Mouse (Mus musculus) mouse trophoblast stem cell (cell line): Measurements from ENCODE around the gene Opn1sw.
"Not testable (repeated sequence)": the region's sequence is repeated elsewhere in the genome, so short reads cannot be mapped to it uniquely, and the experiment has no call there.

Experiments
- in situ Hi-C, 2 experiments: fragments of 300-500 bp; cut with MseI, MboI; formaldehyde crosslinking; loops; 2 replicates in 1 of 2; 3 replicates in 1 of 2; pipeline ENCODE4 v1.15.1; 2025

Gene Opn1sw

DNA sequence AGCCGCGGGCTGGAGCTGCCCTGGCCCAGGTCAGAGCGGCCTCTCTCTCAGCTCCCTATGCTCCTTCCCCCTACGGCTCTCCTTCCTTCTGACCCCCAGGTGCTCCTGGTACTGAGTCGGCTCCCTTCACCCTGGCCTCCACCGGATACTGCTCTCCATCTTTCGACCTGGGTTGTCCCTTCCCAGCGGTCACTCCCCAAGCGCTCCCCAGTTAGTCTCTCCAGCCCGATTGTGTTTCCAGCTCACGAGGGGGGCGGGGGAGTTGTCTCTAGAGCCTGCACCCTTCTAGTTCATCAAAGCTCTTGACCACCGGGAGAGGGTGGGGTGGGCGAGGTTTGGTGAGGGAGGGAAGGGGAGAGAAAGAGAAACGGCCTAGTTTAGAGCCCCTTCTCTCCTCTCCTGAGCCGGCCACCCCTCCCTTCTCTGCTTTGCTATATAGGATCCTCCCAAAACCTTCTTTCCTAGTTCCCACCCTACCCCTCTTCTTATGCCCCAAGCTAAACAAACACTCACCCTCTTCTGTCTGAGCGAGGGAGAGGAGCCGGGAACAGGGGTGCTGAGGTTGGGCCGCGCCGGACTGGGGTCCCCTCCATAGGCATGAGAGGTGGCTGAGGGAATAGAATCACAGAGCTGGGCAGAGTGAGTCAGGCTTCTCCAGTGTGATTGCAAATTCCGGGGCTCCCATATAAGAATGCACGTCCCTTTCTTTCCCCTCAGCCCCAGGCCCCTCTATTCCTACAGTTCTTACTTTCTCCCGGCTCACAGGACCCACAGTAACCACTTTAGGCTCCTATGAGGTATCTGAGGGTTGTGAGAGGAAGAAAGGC is 8.7 kb upstream of the Opn1sw start:
- in situ Hi-C loops: no loop called here

DNA sequence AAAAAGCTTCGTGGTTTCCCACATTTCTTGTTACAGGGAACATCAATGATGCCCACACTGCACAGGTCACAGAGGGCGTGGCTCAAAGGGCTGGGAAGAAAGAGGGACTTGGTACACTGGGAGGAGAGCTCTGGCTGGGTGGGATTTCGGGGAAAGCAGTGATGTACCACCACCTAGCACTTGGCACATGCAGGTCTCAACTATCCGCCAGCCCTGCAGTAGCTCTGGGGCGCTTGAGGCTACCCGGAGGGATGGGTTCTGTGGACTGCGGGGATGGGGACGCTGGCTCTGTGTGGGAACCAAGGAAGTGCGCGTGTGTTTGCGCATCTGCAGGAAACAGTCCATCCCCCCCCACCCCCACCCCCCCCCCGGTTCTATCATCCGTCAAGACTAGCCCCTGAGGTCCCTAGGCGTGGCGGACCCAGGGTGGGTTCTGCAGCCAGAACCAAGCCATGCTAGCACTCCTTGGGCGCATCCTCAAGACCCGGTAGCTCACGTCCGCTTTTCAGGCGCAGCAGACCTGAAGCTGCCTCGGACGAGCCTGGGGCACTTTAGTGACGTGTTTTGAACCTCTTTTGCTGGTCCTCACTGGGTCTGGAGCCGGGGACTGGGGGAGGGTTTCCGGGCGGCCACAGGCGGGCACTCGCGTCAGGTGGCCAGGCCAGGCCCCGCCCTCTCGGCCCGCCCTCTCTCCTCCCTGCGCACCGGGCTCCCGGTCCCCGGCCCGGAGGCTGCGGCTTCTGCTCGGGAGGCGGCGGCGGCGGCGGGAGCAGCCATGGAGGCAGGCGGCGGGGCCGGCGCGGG is 7.8 kb upstream of the Opn1sw start, which contains the start of gene Ccdc136:
TSS of gene Ccdc136 (plus strand) at position 400 of the 804 bp plus-strand sequence.
- in situ Hi-C loops: no loop called here

DNA sequence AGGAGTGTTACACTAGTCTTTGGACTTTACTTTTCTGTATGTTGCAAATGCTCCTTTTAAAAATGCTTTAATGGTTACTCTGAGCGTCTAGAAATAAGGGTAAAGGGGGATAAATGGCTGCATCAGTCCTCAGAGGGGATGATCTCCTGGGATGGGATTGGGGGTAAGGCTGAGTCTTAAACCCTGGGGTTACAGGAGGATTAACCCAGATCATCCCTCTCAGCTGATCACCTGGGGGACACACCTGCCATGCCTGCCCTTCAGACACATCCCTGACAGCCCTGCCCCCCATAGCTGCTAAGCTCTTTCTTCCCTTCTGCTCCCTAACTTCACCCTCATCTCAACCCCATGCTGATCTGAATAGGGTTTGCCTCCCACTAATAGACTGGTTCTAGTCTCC is 6.0 kb upstream of the Opn1sw start:
- in situ Hi-C loops: no loop called here

DNA sequence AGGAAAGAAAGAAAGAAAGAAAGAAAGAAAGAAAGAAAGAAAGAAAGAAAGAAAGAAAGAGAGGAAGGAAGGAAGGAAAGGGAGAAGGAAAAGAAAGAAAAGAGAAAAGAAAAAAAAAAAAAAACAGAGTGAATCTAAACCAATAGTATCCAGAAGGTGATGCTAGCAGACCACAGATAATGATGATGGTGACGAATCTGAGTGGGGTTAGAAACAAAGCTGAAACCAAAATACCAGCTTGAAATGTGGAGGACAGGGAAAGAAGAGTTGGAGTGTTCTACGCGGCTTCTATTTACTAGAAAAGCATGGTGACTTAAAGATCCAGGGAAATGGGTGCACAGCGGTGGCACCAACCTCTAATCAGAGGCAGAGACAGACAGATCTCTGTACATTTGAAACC is 3.5 kb upstream of the Opn1sw start:
- in situ Hi-C loops: no loop called here

DNA sequence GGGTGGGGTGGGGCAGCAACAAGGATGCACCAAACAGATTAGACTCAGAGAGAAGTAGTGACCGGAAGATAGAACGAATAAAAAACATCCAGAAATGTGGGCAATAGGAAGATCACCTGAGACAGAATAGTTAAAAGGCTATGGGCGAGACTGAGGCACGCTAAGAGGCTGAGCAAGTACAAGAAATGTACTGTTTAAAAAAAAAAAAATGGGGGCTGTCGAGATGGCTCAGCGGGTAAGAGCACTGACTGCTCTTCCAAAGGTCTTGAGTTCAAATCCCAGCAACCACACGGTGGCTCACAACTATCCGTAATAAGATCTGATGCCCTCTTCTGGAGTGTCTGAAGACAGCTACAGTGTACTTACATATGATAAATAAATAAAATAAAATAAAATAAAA is 3.0 kb upstream of the Opn1sw start:
- in situ Hi-C loops: not testable (repeated sequence)

DNA sequence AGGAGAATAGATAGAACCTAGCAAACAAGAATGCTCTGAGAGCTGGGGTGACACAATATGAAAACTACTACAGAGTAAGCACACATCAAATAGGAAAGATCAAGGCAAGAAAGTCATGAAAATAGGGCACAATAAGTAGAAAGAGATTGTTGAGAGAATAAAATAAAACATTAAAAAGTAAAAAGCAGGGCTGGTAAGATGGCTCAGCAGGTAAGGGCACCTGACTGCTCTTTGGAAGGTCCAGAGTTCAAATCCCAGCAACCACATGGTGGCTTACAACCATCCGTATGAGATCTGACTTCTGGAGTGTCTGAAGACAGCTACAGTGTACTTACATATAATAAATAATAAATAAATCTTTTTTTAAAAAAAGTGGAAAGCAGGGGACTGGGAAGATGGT is 2.2 kb upstream of the Opn1sw start:
- in situ Hi-C loops: not testable (repeated sequence)

DNA sequence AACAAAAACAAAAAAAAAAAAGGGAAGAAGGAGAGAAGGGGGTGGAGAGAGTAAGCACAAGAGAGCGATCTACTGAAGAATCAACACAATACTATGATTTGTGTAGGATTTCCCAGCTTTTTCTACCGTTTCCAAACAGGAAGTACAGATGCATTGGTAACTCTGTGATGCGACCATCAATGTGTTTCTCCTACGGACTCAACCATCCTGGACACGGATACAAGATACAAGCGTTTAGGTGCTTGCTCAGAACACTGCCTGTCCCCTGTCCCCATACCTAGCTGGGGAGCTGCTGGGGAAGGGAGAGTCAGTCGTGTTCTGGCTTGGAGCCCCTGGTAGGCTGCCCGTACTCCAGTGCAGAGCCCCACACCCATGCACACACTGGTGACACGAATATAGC is 1.2 kb upstream of the Opn1sw start:
- in situ Hi-C loops: no loop called here

DNA sequence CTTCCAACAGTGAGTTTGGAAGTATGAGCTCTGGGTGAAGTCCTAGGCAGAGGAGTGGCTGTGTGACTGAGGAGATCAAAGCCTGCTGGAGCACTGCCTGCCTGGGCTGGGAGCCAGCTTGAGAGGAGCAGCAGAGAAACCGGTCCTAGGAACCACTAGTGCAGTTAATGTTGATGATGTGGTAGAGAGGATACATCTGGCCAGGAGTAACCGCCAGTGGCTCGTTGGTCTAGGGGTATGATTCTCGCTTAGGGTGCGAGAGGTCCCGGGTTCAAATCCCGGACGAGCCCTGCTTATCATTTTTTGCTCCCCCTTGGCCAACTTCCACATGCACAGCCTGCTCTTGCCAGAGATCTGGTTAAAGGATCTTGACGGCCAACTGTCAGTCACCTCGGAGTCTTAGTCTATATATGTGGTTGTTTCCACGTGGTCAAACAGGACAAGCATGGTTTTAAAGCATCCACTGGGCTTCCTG is 375 bp upstream of the Opn1sw start:
- in situ Hi-C loops: no loop called here

DNA sequence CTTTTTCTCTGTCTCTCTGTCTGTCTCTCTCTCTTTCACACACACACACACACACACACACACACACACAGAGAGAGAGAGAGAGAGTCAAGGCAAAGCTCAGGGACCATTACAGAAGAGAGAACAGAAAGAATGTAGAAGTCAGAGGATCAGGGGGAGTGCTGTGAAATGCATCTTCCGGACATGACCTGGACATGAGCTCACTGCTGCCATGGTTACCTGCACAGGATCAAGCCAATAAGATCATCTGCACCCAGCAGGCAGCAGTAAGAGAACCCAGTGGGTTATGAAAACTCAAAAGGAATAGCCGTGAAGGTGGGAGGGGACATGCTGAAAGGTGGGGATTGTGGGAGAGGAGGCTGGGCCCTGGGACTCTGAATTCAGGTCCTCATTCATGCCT is 5.8 kb downstream of the Opn1sw start:
- in situ Hi-C loops: no loop called here

DNA sequence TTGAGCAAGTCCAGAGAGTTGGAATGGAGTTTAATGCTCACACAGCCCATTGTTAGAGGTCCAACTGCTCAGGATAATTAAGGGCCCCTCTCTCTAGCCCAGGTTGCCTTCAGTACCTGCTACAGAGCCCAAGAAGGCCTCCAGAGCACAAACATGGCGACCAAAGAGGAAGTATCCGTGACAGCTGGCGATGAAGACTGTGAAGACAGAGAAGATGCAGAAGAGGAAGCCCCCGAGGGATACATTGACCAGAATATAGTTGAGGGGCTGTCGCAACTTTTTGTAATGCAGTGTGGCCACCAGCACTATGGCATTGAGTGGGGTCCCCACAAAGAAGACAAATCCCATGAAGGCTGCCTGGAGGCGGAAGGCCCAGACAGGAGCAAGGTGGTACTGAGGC is 8.3 kb downstream of the Opn1sw start:
- in situ Hi-C loops: no loop called here

DNA sequence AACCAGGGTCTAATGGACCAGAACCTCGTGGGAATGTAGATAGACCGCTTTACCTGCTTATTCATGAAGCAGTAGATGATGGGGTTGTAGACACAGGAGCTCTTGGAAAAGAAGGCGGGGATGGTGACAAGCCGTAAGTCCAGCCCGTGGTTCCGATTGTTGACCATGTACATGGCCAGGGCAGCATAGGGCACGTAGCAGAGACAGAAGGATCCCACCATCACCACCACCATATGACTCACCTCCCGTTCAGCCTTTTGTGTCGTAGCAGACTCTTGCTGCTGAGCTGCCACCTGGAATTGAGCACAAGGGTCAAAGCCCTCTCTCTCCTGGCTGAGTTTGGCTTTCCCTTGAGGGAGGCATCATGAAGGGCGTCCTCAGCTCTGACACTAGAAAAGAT is 9.6 kb downstream of the Opn1sw start:
- in situ Hi-C loops: no loop called here

DNA sequence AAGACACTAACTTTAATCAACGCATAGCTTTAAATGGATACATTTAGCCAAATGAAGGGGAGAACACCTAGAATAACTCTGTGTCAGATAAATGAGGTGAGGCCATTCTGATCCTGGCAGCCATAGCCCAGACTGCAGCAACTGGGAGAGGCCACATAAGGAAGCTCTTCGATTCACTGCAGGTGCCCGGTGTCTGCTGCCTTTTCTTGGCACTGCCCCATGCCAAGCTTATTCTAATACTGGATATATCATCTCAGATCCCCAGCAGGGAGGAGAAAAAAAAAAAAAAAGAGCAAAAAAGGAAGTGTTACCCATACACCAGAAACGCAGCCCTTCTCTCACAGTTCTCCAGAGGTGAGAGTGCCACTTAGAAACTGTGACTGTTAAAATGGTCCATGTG is 10.9 kb downstream of the Opn1sw start:
- in situ Hi-C loops: no loop called here

DNA sequence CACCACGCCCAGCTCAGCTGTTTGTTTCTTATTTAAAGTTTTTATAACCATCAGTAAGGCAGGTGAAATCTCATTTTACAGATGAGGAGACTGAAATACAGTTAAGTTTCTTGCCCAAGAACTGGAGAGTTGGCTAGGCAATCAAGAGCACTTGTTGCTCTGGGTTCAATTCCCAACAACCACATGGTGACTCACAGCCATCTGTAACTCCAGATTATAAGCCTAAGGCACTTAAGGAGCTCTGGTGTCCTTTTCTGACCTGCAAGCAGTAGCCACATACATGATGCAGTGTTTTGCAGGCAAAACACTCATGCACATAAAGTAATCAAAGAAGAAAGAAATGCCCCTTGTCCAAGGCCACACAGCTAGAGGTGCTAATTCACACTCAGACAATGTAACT is 23.0 kb downstream of the Opn1sw start:
- in situ Hi-C loops: no loop called here

DNA sequence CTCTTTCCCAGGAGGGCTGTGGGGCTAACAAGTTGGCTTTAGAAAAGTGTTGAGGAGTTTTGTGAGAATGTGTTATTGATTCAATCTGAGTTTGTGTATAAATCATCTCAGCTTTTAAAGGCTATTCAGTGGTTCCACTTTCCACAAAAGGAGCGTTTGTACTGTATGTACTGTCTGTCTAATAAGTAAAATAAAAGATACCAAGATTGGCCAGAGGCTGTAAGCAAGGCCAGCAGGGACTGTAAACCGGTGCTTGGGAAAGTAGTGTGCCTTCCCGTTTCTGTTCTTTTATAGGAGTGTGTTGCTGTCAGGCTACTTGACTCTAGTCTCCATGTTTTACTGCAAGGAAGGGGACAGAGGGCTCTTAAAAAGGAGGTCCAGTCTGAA is 25.1 kb downstream of the Opn1sw start:
- in situ Hi-C loops: no loop called here

DNA sequence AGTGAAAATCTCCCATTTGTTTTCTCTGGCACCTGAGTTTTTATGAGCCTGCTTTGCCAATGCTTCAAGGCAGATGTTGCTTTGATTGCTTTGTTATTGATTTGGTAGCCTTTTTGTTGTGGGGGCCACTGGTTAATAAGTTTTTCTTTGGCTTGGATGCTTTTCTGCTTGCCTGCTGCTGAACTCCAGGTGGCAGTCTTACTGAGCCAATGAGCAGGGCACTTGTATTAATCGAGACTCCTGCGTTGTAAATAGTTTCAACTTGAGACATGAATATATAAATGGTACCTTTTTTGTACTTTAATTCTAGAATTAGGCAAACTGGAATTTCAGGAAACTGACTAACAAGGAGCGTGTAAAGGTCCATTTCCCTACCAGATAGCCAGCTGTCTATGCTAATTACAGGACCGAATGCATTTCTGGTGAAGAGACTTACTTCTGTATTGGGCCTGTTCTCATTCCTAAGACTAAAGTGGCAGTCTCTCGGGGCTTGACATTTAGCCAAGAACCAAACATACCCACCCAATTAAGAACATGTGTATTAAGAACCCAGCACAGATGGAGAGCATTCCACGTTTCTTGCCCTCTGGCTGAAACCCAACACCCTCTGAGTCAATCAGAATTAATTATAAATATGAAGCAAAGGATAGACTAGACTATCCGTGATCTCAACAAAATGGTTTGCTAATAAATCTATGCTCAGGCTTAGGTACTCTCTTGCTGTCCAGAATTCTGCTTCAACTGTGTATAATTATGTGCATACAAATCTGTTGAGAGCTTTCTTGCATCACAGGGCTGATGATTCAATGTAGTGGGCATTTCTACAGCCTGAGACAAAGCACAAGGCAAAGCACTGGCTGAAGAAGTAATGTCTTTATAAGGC is 25.8 kb downstream of the Opn1sw start:
- in situ Hi-C loops: no loop called here

DNA sequence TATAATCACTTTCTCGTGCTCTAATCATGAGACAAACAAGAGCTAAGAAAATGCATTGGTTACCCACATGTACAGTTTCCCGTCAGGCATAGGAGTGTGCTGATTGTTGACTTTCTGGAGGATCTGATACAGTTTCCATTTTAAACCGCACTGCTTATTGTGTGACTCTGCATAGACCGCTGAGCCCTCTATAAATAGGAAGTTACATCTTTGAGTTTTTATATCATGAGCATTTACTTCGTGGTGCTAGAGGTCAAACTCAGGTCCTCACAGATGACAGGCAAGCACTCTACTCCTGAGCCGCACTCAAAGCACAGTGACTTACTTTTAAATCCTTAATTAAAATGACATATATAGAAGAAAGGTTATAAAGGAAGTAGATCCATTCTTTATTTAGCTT is 28.1 kb downstream of the Opn1sw start:
- in situ Hi-C loops: no loop called here

DNA sequence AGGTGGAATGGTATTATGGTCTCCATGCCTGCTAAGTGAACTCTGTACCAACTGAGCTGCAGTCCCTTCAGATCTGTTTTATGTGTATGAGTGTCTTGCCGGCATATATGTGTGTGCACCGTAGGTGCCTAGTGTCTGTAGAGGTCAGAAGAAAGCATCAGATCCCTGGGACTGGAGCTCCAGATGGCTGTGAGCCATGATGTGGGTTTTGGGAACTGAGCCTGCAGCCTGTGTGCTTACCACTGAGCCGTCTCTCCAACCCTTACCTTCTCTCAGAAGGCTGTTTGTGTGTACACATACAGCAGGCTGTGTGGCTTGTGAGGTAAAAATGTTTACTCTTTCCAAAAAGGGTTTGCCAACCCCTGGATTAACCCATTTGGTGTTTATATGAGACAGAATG is 28.9 kb downstream of the Opn1sw start:
- in situ Hi-C loops: no loop called here

DNA sequence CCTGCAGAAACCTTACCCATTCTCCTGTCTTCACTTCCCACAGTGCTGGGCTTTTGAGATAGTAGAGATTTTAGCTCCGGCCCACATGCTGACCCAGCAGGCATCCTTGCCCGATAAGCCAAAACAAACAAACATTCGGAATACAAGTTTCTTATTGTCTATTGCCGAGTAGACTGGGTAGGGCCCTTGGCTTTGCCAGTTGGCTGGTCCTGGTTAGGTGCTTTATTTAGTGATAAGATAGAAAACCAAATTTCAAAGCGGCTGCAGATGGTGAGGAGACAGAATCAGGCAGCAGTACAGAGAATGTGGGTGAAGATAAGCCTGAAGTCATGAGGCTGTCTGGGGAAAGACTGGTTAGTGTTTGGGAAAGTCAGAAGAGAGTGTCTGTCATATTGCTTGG is 35.5 kb downstream of the Opn1sw start:
- in situ Hi-C loops: no loop called here

DNA sequence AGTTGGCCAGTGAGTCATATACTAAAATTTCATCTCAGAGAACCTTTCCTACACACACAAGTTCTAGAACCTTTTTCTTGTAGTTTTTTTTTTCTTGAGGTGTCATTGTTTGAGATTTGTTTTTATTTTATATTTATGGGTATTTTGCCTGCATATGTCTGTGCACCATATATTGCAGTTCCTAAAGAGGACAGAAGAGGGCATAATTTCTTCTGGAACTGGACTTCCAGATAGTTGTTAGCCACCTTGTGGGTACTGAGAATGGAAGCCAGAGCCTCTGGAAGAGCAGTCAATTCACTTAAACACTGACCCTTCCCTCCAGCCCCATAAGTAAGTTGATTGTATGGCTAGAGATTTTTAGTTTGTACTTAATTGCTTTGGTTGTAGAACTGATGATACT is 36.7 kb downstream of the Opn1sw start:
- in situ Hi-C loops: no loop called here

DNA sequence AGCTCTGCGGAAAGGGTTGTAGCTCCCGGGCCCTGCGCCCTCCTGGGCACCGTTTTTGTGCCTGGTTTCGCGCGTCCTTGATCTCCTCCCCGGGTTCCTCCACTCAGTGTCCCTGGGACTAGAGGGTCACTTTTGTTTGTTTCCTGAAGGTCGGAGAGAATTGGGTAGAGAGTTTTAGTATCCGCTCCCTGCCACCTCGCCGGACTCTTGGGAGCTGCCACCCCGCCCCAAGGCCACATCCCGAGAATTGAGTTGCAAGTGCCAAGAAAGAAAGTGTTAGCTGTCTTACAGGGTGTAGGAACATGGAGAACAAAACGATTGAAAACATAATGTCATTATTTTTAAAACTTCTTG is 39.9 kb downstream of the Opn1sw start:
- in situ Hi-C loops: no loop called here

DNA sequence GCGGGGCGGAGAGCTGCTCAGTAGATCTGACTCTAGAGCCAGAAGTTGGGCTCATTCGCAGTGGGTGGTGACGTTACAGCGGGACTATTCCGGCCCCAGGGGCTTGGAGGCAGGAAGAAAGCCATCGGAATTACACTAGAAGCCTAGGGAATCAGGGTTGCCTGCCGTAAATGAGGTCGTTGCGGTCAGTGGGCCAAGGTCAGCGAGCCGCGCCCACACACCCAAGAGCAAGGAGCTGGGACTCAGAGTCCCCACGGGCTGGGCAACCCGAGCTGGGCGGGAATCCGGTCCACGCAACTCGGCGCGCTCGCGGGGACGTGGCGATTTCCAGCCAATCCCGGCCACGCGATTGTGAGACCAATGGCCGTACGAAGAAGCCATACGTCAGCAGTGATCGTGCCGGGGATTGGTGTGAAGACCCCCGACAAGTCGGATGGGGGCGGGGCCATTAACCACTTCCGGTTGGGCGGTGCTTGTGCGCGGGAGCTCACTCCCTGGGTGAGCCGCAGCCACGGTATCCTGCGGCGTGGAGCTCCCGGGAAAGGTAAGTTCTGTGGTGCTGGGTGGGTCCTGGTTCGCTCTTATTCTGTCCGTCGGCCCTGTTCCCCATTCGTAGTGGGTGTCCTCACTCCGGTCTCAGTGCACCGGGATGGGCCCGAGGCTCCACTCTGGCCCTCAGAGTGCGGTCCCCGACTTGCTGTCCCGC is 40.5 kb downstream of the Opn1sw start, which contains the start of gene Calu:
TSS of gene Calu (plus strand) at position 405 of the 706 bp plus-strand sequence.
- in situ Hi-C loops: no loop called here
